Mouse (Mus musculus): ENCODE data around the gene Foxb1. TPM values are rescaled to one million over a fixed set of nuclear protein-coding genes. Genes with fewer than 3 reads are reported as not detected.

Foxb1 gene
- 0.08 and 0.24 TPM in 2 replicates for polyA plus RNA-seq (2015; fragmentation: Nextera tagmentation; extraction: Ambion mirVana)

- peaks cover 32% of the 10 kb centered on the region for H3K4me1 ChIP-seq
- H3K4me3 ChIP-seq: peak within 1 kb of the TSS; percentile 15
- H3K27me3 ChIP-seq: peaks cover 99% of the 10 kb centered on the region
- H3K27ac ChIP-seq: no peak within 1 kb of the TSS
- under 1% methylated on average over 60 of the region's 60 CpGs for WGBS
- H3K9me3 ChIP-seq: no peaks in the 10 kb centered on the region
- H3K4me2 ChIP-seq (replicated peaks): peak within 1 kb of the TSS; percentile 37
- H3K36me3 ChIP-seq: no peaks in the 10 kb centered on the region
- no peak for ATAC-seq (ENCODE audit: low FRiP score, low read depth)
- H3K9ac ChIP-seq: no peak within 1 kb of the TSS
Observed at GRCm38 (mm10) chr9:69760371-69761301, at the start of gene Foxb1. Gene Foxb1, minus strand, starts transcription at chr9:69760940.

- H3K36me3 ChIP-seq: no peaks in the 10 kb centered on the region
- 62% methylated on average over 7 of the region's 7 CpGs for WGBS
- no peak for ATAC-seq (ENCODE audit: low FRiP score, low read depth)
- 0 out of 2 replicates have a peak, but pooled peaks cover 3% of the 10 kb centered on the region for H3K9me3 ChIP-seq
- H3K4me1 ChIP-seq: no peaks in the 10 kb centered on the region
- no peak overlapping the region for H3K9ac ChIP-seq
- H3K4me3 ChIP-seq: no peak overlapping the region
- H3K27me3 ChIP-seq: no peaks in the 10 kb centered on the region
- no peak overlapping the region for H3K4me2 ChIP-seq (replicated peaks)
- no peak overlapping the region for H3K27ac ChIP-seq
Observed at GRCm38 (mm10) chr9:69790562-69790961, 29.8 kb upstream of the Foxb1 start.

DNA sequence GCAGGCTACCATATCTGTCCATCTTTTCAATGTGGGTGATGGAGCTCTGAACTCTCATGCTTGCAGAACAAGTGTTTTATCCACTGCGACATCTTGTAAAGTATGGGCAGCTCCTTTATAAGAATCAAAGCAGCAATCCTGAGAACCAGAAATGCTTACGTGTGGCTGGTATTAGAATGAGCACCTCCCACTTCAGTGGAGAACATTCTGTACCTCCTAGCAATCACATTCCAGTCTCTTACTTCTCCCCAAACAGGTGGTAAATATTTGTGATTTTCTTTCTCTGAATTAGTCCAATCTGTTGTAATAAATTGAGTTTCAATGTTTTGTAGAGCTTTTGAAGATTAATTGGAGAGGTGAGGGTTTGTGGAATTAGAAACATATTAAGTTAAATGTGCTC is 19.3 kb upstream of the Foxb1 start:
- no peaks in the 10 kb centered on the region for H3K36me3 ChIP-seq
- WGBS: 49% methylated on average over 2 of the region's 2 CpGs
- no peaks in the 10 kb centered on the region for H3K4me1 ChIP-seq
- no peak overlapping the region for H3K27ac ChIP-seq
- ATAC-seq (ENCODE audit: low FRiP score, low read depth): no peak
- no peaks in the 10 kb centered on the region for H3K9me3 ChIP-seq
- H3K4me2 ChIP-seq (replicated peaks): no peak overlapping the region
- no peak overlapping the region for H3K9ac ChIP-seq
- H3K27me3 ChIP-seq: peaks cover 32% of the 10 kb centered on the region
- H3K4me3 ChIP-seq: no peak overlapping the region

GRCm38 (mm10) chr9:69769949-69770585 is 9.3 kb upstream of the Foxb1 start:
- Histone ChIP-seq H3K4me2 (replicated peaks) (no peak overlapping the region), H3K4me1 (no peaks in the 10 kb centered on the region), H3K9me3 (no peaks in the 10 kb centered on the region), H3K27me3 (peaks cover 89% of the 10 kb centered on the region), H3K4me3 (no peak overlapping the region), H3K9ac (no peak overlapping the region), H3K36me3 (no peaks in the 10 kb centered on the region), H3K27ac (no peak overlapping the region)
- WGBS: 3% methylated on average over 21 of the region's 21 CpGs
- no peak for ATAC-seq (ENCODE audit: low FRiP score, low read depth)

- WGBS: under 1% methylated on average over 36 of the region's 36 CpGs
- H3K4me1 ChIP-seq: no peaks in the 10 kb centered on the region
- H3K9ac ChIP-seq: no peak overlapping the region
- no peaks in the 10 kb centered on the region for H3K9me3 ChIP-seq
- no peak overlapping the region for H3K27ac ChIP-seq
- H3K27me3 ChIP-seq: peaks cover 93% of the 10 kb centered on the region
- ATAC-seq (ENCODE audit: low FRiP score, low read depth): no peak
- no peak overlapping the region for H3K4me3 ChIP-seq
- H3K4me2 ChIP-seq (replicated peaks): no peak overlapping the region
- H3K36me3 ChIP-seq: no peaks in the 10 kb centered on the region
Observed at GRCm38 (mm10) chr9:69769091-69769948, 8.6 kb upstream of the Foxb1 start.

GRCm38 (mm10) chr9:69768136-69768875 is 7.6 kb upstream of the Foxb1 start:
- ATAC-seq (ENCODE audit: low FRiP score, low read depth): no peak
- peaks cover 93% of the 10 kb centered on the region for H3K27me3 ChIP-seq
- WGBS: 2% methylated on average over 28 of the region's 28 CpGs
- no peaks in the 10 kb centered on the region for H3K36me3 ChIP-seq
- H3K4me3 ChIP-seq: no peak overlapping the region
- H3K9me3 ChIP-seq: no peaks in the 10 kb centered on the region
- no peak overlapping the region for H3K9ac ChIP-seq
- no peak overlapping the region for H3K4me2 ChIP-seq (replicated peaks)
- no peaks in the 10 kb centered on the region for H3K4me1 ChIP-seq
- H3K27ac ChIP-seq: no peak overlapping the region

DNA sequence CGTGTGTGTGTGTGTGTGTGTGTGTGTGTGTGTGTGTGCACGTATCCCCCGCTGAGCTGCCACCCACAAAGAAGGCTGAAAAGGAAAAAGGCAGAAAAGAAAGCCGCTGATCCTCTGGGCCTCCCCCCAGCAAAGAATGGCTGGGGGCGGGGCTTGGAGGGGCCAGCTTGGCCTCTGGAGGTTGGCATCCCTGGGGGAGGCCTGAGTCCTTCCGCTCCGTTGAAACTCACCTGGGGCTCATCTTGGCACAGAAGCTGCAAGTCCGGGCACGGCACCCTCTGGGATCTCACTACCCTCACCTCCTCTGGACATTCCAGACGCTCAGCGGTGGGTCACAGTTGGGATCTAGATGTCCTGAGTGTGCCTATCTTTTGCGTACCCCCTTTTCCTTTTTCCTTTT is 6.7 kb upstream of the Foxb1 start:
- Histone ChIP-seq H3K4me3 (no peak overlapping the region), H3K27me3 (peaks cover 93% of the 10 kb centered on the region), H3K36me3 (no peaks in the 10 kb centered on the region), H3K4me2 (replicated peaks) (no peak overlapping the region), H3K9ac (no peak overlapping the region), H3K9me3 (no peaks in the 10 kb centered on the region), H3K27ac (no peak overlapping the region), H3K4me1 (0 out of 2 replicates have a peak, but pooled peaks cover 5% of the 10 kb centered on the region)
- ATAC-seq (ENCODE audit: low FRiP score, low read depth): no peak
- WGBS: 3% methylated on average over 9 of the region's 12 CpGs

- H3K27me3 ChIP-seq: peaks cover 93% of the 10 kb centered on the region
- H3K9me3 ChIP-seq: no peaks in the 10 kb centered on the region
- 1% methylated on average over 4 of the region's 4 CpGs for WGBS
- H3K4me3 ChIP-seq: no peak overlapping the region
- H3K9ac ChIP-seq: no peak overlapping the region
- no peaks in the 10 kb centered on the region for H3K36me3 ChIP-seq
- no peak overlapping the region for H3K27ac ChIP-seq
- ATAC-seq (ENCODE audit: low FRiP score, low read depth): no peak
- H3K4me1 ChIP-seq: 0 out of 2 replicates have a peak, but pooled peaks cover 5% of the 10 kb centered on the region
- H3K4me2 ChIP-seq (replicated peaks): no peak overlapping the region
Observed at GRCm38 (mm10) chr9:69766936-69767335, 6.2 kb upstream of the Foxb1 start.

DNA sequence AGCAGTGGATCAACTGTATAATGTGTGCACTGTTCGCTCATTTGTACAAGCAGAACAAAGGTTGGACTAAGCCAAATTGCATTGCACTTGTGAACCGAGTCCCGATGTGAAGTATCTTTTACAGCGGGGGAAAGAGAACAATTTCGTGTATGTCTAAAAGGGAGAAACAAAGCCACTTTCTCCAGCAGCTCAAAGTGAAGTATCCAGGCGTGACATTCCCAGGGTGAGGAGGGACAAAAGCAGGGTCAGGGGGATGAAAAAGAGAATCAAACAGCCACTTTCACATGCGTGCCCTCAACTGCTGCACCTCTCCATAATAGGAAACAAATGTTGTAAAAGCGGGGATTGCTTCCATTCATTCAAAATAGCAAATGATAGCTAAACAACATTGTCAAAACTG is 5.6 kb upstream of the Foxb1 start:
- Histone ChIP-seq H3K9me3 (no peaks in the 10 kb centered on the region), H3K27me3 (peaks cover 93% of the 10 kb centered on the region), H3K36me3 (no peaks in the 10 kb centered on the region), H3K4me3 (no peak overlapping the region), H3K4me2 (replicated peaks) (no peak overlapping the region), H3K4me1 (0 out of 2 replicates have a peak, but pooled peaks cover 5% of the 10 kb centered on the region), H3K27ac (no peak overlapping the region), H3K9ac (no peak overlapping the region)
- ATAC-seq (ENCODE audit: low FRiP score, low read depth): no peak
- 1% methylated on average over 8 of the region's 8 CpGs for WGBS

GRCm38 (mm10) chr9:69765483-69766050 is 4.8 kb upstream of the Foxb1 start:
- no peaks in the 10 kb centered on the region for H3K36me3 ChIP-seq
- H3K9ac ChIP-seq: no peak overlapping the region
- H3K4me3 ChIP-seq: no peak overlapping the region
- no peaks in the 10 kb centered on the region for H3K9me3 ChIP-seq
- WGBS: 3% methylated on average over 8 of the region's 8 CpGs
- no peak overlapping the region for H3K27ac ChIP-seq
- ATAC-seq (ENCODE audit: low FRiP score, low read depth): no peak
- peaks cover 10% of the 10 kb centered on the region for H3K4me1 ChIP-seq
- no peak overlapping the region for H3K4me2 ChIP-seq (replicated peaks)
- H3K27me3 ChIP-seq: peaks cover 93% of the 10 kb centered on the region

All from limb, embryonic 13.5 days (tissue).